Mouse (Mus musculus) CH12F3 (cell line): ENCODE results near the gene Kmt2c.

Source experiments
- in situ Hi-C: fragments of 300-500 bp; cut with MboI; formaldehyde crosslinking; loops from 2 replicates; pipeline ENCODE4 v1.14.3; 2020; ENCODE audit warnings: low sequenced_read_pairs

Gene Kmt2c

DNA sequence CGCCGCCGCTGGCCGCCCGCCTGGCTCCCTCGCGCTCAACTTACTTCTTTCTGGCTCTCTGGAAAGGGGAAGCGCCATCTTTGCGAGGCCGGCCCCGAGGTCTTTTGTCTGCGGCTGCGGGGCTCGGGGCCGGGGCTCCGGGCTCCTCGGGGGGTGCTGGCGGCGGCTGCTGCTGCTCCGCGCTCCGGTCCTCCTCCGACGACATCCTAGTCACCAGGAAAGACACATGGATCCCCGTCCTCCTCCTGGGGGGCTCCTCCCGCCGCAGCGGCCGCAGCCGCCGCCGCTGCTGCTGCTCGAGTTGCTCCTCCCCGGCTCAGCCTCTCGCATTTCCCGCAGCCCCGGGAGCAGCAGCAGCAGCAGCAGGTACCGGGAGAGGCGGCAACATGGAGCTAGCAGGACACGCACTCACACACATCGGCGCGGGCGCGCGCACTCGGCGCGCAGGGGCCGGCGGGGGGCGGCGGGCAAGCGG lies at the start of gene Kmt2c:
Kmt2c (minus strand) TSS at position 438 of the 475 bp plus-strand sequence.
- in situ Hi-C loops = no loop called here

- in situ Hi-C loops = no loop called here
Observed at GRCm38 (mm10) chr5:25546912-25547311, 48.3 kb upstream of the Kmt2c start.

DNA sequence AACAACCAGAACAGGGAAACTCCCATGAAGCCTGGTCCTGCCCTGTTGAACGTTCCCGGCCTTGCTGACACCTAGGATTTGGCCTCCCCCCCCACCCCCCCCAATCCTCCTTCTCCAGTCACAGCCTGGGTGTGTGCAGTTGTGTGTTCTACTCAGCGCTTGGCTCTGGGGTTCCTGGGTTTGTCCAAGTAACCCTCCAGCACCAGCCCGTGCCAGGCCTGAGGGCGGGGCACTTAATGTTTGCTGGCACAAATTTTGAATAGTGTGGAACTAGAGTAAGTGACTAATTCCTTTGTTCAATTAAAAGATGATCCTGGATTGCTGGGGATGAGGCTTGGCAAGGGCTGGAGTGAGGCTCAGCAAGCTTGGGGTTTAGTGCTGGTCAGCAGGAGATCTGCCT lies 46.0 kb upstream of the Kmt2c start:
- in situ Hi-C loops = no loop called here

- in situ Hi-C loops = no loop called here
Observed at GRCm38 (mm10) chr5:25544061-25544460, 45.5 kb upstream of the Kmt2c start.

DNA sequence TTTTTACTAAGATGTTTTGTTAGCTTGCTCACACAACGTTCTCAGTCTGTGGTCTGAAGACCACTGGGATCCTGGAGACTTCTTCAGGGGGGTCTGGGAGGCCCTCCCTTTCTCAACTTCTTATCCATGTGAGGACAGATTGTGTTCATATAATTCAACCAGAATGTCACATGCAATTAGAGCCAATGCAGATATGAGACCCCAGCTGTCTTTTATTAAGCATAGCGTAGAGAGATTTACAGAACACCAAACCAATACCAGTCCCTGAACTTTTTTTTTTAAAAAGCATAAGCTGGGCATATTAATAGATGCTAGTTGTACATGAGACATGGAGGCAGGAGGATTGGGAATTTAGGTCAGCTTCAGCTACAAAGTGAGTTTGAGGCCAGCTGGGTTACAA lies 43.1 kb upstream of the Kmt2c start:
- in situ Hi-C loops = no loop called here

DNA sequence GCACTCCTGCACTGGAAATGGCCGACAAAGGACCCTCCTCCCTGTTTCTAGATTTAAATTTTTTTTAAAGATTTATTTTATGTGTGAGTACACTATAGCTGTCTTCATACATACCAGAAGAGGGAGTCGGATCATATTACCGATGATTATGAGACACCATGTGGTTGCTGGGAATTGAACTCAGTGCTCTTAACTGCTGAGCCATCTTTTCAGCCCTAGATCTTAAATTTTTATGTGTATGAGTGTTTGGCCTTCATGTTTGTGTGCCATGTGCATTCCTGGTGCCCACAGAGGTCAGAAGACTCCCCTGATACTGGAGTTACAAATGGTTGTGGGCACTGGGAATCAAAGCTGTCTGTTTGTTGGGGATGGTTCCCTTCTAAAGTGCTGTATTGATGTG lies 42.3 kb upstream of the Kmt2c start:
- in situ Hi-C loops = no loop called here

DNA sequence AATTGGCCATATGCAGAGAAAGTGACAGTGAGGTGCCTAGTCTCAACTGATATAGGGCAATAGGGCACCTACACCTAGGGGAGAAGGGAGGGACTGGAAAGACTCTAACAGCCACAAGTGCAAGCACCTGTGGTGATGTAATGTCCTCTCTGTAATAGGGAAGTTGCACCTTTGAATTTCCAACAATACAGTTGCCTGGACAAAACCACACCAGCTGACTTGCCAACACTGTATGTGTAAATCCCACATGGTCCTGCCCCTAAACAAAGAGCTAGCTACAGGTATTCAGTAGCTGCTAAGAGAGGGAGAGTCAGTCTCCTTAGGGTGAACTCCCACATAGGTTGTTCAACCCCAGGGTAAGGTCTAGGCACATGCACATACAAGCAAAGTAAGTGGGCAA lies 41.8 kb upstream of the Kmt2c start:
- in situ Hi-C loops = no loop called here

DNA sequence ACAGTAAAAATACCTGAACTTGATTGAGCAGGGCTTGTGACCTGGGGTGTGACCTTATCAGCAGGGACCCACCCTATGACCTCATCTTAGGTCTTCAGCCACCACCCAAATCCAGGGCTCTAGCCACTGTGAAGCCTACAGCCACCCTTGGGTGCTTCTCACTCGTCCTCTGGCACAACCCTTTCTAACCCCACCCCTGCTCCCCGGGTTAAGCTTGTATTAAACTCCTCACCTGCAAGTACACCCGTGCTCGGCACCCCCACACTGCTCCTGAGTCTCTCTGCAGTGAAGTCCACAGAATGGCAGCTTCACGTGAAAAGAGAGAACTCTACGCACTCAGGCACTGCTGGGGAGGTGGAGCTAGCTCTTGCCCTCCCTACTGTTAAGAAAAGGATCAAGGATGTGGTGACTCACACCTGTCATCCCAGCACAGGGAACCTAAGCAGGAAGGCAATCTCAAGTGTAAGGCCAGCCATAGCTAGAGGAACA lies 38.4 kb upstream of the Kmt2c start:
- in situ Hi-C loops = no loop called here

- in situ Hi-C loops = no loop called here
Observed at GRCm38 (mm10) chr5:25536451-25536850, 37.9 kb upstream of the Kmt2c start.

- in situ Hi-C loops = no loop called here
Observed at GRCm38 (mm10) chr5:25535566-25535965, 37.0 kb upstream of the Kmt2c start.

DNA sequence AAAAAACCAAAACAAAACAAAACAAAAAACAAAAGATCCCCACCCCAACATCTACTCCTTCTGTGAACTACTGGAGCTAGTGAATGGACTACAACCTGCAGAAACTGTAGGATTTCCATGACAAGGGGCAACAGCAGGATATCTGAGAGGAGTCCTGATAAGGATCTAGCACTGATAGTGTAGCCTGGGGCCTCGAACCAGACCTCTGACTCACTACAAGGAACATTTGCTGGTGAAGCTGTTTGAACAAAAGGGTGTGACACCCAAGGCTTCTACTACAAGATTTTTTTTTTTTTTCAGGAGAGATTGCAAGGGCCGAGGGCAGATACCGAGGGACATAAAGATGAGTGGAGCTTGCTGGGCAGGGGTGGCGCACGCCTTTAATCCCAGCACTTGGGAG lies 34.7 kb upstream of the Kmt2c start:
- in situ Hi-C loops = no loop called here

DNA sequence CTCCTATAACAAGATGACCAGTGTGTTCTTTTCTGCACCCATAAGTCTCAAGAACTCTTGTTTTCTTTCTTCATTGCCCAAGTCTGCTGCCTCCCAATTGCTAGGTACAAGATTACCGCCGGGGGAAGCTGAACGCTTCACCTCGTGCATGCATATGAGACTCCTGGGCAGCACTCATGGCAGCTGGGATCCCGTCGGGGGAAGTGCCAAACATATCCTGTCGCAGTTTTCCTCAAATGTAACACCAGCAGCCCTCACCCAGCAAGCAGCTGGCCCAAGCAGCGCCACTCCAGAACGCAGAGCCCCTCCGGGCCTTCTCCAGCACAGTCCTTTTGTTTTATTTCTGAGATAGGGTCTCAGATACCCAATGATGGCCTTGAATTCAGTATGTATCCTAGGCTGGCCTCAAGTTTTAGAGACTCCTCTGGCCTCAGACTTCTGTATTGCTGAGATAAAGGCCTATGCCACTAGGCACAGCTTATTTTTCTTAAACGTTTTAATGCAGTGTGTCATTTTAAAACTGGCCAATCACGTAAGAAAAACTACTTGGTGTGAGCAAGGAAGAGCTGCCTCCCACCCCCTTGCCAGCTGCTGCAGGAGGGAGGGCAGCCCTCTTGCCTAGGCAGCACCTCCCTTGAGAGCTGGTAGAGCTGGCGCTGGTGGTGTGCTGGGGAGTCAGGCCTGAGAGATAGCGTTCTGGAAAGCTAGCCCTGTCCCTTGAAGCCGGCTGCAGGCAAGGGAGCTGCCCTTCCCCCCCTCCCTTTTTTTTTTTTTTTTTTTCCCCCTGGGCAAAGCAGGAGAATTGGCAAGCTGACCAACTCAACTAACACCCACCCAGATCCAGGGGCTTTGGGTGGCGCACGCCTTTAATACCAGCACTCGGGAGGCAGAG lies 33.9 kb upstream of the Kmt2c start:
- in situ Hi-C loops = no loop called here

- in situ Hi-C loops = no loop called here
Observed at GRCm38 (mm10) chr5:25530629-25531028, 32.0 kb upstream of the Kmt2c start.

DNA sequence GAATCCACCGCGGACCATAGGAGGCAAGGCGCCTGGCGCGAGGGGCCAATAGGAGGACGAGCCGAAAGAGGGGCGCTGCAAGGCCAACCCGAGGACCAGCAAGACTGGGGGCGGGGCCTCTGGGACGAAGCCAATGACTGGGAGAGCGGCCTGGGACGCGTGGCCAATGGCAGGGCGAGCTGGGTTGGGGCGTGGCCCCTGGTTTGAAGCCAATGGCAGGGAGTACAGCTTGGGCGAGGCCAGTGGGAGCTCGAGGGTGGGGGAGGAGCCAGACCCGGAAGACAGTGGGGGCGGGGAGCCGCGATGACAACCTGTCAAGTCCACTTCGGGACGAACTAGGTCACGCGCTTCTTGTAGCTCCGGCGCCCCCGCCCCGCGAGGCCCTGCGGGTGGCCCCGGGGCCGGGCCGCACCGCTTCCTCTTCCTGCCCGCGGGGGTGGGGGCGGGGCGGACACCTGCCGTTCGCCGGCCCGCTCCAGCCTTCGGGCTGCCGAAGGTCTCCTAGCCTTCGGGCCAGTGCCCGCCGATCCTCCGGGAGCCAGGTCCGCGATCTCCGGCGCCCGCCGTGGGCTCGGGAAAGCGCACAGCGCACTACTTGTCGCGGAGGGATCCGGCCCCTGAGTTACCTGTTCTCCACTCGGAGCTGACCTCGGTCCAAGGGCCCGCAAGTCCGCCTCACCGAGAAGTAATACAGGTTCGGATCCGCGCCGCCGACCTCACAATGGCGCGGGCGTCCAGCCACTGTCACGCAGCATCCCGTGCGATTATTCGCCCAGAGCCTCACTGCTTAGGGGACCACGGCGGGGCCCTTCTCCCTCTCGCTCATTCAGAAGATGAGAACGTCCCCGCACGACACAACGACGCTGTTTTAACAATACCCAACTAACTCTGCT lies 31.2 kb upstream of the Kmt2c start:
- in situ Hi-C loops = no loop called here

GRCm38 (mm10) chr5:25528851-25529528 lies 30.4 kb upstream of the Kmt2c start:
- in situ Hi-C loops = no loop called here

DNA sequence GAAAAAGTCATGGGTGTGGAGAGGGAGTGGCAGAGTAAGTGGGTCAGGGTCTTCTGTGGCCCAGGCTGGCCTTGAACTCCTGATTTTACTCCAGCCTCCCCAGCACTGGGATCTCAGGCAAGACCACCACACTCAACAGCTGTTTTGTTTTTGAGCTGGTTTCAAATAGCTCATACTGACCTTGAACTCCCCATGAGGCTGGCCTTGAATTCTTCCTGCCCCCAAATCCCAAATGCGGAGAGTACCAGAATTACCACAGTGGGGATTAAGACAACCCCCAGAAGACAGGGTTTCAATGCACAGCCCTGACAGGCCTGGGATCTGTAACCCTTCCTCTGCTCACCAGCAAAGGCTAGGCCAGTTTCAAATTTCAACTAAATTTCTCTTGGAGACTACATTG lies 29.4 kb upstream of the Kmt2c start:
- in situ Hi-C loops = no loop called here

DNA sequence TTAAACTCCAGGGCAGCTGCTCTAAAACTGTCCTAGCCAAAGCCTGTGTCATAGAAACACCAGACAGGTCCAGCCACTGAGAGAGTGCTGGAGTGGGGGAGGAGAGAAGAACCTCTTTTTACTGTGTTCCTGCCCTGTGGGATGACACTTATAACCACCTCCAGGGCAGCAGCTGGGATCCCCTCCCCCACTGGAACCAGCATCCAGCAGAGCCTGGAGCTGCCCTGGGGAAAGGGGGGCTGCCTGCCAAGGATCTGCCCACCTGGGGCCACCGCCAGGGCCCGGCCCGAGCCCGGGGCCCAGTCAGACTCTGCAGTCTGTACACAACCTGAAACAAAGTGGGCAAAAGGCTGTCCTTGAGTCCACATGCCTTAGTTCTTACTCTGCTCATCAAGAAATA lies 28.3 kb upstream of the Kmt2c start:
- in situ Hi-C loops = no loop called here

DNA sequence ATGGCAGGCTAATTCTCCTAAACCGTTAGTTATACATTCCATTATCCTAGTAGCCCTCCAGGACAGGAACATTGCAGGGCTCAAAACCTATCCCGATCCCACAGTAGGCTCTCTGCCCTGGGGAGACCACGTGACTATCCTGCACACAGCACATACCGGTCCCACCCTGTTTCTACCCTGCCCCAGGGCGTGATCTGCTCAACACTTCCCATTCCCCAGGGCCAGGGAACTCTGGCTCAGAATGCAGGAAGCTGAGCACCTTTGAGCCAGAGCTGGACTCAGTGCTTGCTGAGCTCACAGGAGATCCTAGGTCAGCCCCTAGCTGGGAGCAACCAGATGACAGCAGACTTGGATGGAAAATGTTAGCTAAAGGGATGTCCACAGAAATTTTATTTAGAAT lies 27.5 kb upstream of the Kmt2c start:
- in situ Hi-C loops = no loop called here

- in situ Hi-C loops = no loop called here
Observed at GRCm38 (mm10) chr5:25521461-25521860, 22.9 kb upstream of the Kmt2c start.

DNA sequence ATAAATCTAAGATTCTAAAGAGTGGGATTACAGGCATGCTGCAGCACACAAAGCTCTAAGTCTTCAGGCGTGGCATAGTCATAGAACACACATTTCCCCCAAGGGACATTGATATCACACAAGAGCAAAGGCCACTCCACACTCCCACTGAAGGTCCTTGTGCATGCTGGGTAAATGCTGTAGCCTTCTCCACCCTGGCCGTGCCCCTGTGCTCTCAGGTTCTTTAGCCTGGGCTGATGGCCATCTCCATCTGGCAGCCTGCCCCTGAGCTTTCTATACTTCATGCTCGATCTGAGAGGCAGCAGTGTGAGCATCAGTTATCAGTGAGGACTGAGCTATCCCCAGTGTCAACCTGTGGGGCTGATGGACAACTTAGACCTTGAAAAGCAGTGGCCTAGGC lies 21.2 kb upstream of the Kmt2c start:
- in situ Hi-C loops = no loop called here

DNA sequence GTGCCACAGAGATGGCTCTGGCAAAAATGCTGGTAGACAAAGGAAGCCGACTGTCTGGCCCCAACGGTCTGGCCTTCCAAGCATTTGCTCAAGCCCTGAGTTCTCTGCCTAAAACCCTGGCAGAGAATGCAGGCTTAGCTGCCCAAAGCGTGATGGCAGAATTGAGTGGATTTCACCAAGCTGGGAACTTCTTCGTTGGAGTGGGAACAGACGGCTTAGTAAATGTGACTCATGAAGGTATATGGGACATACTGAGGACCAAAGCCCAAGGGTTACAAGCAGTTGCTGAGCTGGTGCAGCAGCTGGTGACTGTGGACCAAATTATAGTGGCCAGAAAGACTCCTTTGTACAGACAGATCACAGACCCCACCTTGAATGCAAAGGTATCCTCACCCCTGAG lies 19.0 kb upstream of the Kmt2c start:
- in situ Hi-C loops = no loop called here
